Mouse (Mus musculus): ENCODE measurements around the gene 1700034J05Rik.

DNA sequence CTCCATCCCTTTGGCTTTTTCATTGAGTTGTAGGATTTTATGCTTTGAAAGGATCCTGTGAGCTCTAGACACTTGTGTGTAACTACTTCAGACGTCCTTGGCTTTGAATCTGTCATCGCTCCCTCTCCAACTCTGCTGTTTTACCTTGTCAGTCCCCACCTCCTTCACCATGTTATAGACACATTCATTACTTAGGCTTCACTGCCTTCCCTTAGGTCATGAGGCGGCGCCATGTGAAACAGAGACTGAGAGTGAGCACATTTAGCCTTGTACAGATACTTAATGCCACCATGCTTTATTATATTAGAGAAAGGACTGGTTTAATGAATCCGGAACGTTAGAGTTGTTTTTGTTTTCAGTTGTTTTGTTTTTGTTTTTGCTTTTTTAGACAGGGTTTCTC is 17.8 kb upstream of the 1700034J05Rik start:
- TF ChIP-seq CTCF (IDR thresholded peaks at IDR 0.05; ENCODE audit: borderline replicate concordance, control insufficient read depth, extremely low read depth, insufficient read depth, low read length, poor library complexity) = no peak
- TF ChIP-seq POLR2A (IDR thresholded peaks at IDR 0.05; ENCODE audit: control insufficient read depth, extremely low read depth, insufficient read depth, low read length, poor library complexity) = no peak

All from thymus, adult 2 months (tissue).